Mouse (Mus musculus): ENCODE results near the gene Rhoh. TPM values are rescaled to one million over a fixed set of nuclear protein-coding genes. Genes with fewer than 3 reads are reported as not detected.

The Rhoh gene
- total RNA-seq (2023): 235 TPM

GRCm38 (mm10) chr5:65861154-65861944 lies at the start of gene Rhoh:
TSS of gene Rhoh (plus strand) at chr5:65861213.

GRCm38 (mm10) chr5:65934783-65935182 lies 73.8 kb downstream of the Rhoh start, which contains the start of gene Chrna9:
TSS of gene Chrna9 (plus strand) at chr5:65934921.

Other genes starting within 250 kb of the Rhoh start
- gene Pds5a, start 162.9 kb upstream of the Rhoh start, total RNA-seq (2023): 243 TPM
- gene N4bp2, start 97.7 kb upstream of the Rhoh start, total RNA-seq (2023): 73.7 TPM
- gene Chrna9, start 73.7 kb downstream of the Rhoh start, total RNA-seq (2023): 3.6 TPM
- gene 9130230L23Rik, start 143.1 kb downstream of the Rhoh start, total RNA-seq (2023): not detected